Mouse (Mus musculus) urinary bladder, postnatal 25 days (tissue): ENCODE measurements around the gene Chn1.
A peak's percentile ranks its signal among the peaks of the same experiment; 100 is the strongest.
"Not testable (repeated sequence)": the region's sequence is repeated elsewhere in the genome, so short reads cannot be mapped to it uniquely, and the experiment has no call there.

Experiments used
- DNase-seq: peaks from one replicate; pipeline ENCODE4 v3.0.0; 2022; ENCODE audit warnings: low spot score

Chn1 gene

DNA sequence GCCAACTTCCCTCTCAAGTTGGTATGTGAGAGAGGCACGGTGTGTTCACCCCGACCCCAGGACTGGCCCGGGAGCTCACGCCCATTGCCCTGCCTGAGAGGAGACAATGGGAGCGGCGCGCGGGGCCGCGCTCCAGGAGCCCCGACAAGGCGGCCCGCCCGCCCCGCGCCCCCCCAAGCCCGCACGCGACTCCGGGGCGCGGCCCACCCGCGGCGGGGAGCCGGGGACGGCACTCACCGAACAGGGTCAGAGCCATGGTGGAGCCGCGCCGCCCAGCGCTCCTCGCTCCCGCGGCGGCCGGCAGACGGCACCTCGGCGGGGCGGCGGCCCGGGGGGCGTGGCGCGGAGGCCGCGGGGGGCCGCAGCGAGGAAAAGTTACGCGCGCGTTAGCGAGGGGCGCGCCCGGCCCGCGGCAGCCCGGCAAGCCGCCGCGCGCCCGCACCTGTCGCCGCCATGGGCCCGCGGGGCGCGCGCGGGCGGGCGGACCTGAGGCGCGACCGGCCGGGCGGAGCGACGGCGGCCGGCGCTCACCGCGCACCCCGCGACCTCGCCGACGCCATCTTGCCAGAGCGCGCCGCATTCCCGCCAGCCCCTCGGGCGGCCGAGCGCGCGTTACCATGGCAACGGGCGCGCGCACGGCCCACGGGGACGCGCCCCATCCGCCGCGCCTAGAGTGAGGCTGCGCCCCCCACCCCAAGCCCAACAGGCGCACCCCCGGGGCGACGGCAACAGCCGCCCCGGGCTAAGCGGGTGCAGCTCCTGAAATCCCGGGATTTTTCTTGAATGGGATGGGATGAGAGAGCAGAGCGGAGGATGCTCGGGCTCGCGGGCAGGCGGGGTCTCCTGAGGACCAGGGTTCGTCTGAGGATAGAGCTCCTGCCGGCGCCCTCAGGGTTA, at the start of gene Chn1:
TSS of gene Chn1 (minus strand) at position 561 of the 897 bp plus-strand sequence.
- peak; percentile 61 for DNase-seq

DNA sequence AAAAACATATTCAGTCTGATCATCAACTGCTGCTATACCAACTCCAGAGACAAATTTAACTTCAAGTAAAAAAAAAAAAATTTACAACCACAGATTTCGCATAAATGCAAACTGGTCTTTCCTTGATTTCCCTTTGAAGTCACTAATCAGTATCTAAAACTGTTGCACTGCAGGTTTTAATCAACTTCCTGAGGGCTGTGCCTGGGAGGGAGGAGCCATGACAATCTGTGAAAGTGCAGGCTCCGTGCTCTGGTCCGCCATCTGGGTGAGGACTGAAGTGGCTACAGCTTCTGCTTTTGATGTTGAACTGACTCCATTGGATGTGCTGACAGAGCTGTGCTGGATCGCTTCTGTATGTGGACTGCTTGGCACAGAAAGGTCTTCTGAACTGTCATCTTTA, 43.6 kb upstream of the Chn1 start:
- no peak for DNase-seq

DNA sequence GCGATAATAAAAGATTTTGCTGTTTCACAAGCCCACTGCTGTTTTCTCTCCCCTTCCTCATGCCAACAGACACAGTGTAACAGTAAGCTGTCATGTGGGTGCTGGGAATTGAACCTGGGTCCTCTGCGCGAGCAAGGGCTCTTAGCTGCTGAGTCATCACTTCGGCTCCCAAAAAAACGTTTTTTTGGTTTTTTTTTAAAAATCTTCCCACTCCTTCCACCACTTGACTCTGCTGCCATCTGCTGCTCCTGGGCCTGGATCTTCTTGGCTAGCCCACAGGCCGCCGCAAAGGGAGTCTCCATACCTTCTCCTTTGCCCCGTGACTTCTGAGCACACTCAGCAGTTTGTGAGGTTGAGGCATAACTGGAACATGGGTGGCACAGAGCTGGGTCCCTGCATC, 32.5 kb upstream of the Chn1 start:
- no peak for DNase-seq

DNA sequence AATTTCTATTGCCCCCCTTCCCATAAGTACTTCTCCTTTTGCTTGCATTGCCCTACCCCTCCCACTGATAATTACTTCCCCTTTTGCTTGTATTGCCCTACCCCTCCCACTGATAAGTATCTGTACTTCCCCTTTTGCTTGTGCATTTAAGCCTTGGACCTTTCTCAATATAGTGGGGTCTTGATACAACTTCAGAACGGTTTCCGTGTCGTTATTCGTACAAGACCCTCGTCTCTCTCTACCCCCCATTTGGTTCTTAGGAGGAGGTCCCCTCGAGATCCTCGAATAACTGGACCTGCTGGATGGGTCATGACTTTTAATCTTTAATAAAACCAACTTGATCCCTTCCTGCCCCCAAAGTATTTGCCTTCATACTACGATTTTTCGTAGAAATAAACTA, 25.0 kb upstream of the Chn1 start:
- not testable (repeated sequence) for DNase-seq

DNA sequence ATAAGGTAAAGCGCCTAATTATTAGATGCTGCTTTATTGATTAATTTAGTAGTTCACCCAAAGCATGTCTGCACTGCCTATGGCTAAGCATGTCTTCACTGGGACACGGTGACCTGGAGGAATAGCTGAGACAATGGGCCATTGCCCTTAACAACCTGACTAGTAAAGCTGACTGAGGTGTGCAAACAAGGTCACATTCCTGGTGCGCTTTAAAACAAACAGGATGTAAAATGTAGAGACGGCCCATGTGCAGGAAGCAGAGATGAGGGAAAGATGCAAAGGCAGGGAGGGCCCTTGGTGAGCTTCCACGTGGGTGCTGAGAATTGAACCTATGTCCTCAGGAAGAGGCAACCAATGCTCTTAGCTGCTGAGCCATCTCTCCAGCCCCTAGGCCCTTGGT, 23.6 kb upstream of the Chn1 start:
- no peak for DNase-seq

DNA sequence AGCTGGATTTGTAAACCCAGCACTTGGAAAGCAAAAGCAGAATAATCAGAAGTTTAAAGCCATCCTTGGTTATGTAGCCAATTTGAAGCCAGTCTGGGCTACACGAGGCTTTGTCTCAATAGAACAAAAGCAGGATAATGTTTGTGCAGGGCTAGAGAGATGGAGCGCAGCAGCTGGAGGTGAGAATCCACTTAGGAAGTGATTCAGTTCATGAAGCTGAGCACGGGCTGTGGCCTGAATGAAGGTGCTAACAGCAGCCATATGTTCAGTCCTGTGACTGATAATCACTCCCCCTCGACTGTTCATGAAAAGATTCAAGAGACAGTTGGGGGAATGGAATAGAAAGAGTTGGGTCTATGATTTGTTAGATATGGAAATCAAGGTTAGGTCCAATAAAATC, 23.0 kb upstream of the Chn1 start:
- no peak for DNase-seq

DNA sequence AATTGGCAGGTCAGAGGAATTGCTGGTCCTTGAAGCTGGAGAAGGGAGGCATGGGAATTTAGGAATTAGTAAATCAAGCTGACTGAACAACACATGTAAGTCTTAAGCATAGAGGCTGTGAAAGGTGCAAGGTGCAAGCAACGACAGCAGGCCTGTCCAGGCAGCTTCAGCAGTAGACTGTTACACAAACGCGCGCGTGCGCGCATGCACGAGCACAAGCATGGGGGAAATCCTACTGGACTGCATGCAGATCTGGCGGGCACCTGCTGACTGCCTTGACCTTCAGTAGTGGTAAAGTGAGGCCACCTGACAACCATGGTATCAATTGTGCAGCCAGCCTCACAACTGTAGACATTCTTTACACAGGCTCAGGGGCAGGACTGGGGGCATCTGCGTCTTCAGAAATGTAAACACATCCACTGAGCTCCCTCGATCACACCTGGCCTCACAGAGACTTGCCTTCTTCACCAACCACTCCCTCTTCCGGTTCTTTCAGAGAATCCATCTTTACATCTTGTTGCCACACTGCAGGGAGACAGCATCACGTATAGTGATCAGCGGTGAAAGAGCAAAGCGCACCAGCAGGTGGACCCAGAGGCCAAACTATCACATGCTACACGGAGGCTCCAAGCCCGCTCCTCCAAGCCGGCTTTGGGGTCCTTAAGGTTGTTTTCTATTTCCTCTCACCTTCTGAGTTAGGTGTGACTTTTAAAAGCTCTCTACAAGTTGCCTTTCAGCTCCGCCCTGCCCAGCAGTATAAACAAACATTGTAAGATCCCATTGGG, 16.9 kb upstream of the Chn1 start:
- DNase-seq, result no peak

DNA sequence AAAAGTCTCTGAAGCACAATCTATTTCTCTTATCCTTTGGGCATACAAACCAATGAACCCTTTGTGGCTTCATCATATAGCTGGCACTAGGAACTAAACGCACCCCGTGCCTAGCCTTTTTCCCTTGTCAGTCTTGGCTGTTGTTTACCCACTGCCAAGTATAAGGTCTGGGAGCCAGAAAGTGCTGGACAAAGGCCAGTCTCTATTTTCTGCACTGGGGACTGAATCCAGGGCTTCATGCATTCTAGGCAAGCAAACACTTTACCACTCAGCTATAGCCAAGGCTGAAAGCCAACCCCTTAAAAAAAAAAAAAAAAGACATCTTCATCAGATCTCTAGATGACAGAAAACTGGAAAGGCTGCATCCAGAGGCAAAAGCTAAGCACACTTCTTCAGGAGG, 15.2 kb upstream of the Chn1 start:
- DNase-seq, result no peak

DNA sequence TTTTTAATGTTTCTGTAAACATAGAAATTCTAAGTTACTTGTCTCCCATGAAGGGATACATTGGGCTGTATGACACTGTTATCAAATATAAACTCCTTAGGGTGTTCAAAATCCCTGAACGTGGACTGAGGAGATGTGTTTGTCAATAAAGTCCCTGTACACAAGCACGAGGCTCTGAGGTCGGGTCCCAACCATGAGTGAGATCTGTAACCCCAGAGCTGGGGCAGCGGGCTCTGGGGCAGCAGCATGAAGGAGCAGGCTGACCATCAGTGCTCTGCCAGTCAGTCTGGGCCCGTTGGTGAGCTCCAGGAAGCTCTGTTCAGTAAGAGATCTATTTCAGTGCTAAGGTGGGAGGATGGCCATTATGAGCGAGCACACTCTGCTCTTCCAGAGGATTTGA, 13.2 kb upstream of the Chn1 start:
- DNase-seq, result no peak

DNA sequence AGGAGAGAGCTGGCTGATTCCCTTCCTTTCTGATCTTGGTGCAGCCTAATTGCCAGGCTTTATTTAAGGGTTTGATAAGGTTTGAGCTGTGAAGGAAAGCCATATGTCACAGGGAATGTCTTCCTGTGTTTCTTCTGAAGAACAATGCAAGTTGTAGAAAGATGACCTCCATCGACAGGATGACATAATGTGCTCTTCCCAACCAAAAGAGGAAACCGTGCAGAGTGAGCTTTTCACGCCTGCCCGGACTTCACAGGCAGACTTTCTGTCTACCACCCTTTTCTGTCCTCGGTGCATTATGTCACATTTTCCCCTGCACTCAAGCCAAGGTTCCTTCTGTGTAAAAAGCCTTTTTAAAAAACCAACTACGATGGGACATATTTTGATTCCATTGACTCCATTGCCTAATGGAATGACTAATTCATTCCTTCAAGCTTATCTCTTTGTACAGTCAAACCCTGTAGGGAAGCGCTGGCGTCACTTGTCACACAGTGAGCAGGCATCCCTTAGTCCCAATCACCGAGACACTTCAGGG, 7.3 kb upstream of the Chn1 start:
- no peak for DNase-seq

DNA sequence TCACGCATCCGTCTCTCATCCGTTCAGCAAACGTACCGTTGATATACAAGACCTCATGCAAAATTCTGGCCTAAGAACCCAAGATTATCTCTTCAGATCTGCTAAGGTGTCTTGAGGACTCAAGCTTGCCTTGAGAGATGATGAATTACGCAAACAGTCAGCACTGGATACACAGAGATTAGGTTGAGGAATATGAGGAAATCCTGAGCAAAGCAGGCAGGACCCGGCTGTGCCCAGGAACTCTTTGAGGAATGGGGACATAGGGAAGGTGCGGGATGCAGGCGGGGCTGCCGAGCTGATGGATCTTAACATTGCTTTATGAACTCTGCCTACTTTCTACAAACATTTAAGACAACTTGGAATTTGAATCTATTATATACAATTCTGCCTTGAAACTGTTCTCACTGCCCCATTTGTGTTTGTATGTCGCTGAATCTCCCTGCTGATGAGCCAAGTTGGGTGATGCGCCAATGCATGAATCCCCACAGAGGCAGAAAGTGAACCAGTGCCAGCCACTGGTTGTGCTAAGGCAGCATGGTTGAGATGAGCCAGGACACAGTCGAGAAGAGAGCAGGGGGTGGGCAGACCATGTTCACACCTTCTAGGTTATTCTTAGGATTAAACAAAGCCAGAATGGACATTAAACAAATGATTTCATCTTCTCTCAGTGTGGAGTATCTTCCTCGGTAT, 5.3 kb upstream of the Chn1 start:
- no peak for DNase-seq

DNA sequence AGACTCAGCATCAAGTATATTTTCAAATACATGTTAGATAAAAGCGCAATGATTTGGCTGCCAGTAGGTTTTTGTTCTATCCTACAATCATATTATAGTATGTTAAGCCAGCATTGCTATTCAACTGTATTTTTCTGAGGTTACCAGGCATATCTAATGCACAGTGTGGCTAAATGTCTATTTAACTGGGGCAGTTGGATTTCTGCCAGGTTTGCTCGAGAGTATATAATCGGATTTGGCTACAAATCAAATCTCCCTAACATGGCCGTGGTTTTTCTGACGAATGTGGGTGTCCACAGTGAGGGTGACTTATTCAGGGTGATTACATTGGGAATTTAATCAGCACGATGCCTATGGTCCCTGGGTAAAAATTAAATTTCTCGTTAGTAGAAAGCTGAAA, 4.7 kb upstream of the Chn1 start:
- no peak for DNase-seq

DNA sequence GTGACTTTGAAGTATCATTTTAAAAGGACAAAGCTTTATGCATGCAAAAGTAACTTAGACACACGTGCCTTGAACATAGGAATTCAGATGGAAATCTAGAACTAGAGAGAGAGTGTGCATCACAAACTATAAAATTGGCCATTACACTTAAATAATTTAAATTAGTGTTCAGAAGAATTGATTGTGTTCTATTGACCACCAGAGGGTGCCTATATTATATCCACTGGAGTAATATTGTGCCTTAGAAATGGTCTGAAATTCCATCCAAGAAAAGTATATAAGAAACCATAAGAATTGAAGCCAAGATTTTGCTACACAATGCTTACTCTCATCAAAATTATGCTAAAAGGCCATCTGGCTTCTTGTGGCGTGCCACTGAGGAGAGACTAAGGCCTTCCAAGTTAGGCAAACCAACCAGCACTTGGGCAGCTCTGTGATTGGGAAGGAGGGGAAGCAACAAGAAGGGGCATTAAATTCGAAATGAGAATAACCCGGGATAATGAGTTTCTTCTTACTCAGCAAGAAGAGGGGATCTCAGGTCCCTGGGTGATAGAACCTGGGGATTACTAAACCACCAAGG, 4.0 kb upstream of the Chn1 start:
- DNase-seq, result no peak

DNA sequence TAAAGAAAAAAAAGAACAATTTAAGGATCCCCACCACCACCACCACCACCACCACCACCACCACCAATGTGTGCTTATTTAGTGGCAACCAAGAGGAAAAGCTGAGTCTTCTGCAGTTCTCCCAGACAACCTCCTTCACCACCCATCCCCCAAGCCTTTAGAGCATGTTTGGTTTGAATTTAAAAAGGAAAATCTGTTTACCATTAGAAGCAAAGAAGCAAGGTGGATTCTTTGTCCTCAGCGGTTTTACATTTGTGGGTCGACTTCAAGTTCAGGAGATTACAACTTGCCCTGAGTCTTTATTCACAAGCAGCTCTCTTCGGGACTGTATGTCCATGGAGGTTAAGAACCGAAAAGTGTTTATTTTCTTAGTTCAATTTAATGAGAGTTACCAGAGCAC, 1.8 kb upstream of the Chn1 start:
- DNase-seq, result no peak

DNA sequence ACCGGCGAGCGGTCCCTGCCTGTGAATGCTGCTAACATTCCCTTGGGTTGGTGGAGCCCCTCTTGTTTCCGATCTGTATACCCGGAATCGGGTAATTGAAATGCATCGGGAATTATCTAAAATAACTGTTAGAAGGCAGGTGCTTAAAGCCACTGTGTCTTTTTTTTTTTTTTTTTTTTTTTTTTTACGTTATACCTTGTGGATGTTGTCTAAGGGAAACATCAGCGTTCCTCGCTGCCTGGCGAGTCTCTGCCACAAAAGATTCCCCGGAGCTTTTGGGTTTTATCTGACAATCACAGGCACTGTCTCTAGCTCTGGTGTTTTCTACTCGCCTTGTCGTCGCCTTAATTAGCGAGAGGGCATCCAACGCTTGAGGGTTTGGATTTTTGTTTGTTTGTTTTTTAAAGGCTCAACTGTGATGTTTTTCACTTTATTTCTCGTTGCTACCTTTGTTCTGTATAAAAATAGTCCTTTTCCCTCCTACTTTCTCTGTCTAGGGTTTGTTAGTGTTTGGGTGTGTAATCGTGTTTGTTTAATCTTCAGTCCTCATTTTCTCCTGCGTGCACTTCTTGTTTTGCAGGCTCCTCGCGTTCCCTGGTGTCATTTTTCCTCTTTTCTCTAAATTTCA, 651 bp upstream of the Chn1 start:
- DNase-seq, result no peak

DNA sequence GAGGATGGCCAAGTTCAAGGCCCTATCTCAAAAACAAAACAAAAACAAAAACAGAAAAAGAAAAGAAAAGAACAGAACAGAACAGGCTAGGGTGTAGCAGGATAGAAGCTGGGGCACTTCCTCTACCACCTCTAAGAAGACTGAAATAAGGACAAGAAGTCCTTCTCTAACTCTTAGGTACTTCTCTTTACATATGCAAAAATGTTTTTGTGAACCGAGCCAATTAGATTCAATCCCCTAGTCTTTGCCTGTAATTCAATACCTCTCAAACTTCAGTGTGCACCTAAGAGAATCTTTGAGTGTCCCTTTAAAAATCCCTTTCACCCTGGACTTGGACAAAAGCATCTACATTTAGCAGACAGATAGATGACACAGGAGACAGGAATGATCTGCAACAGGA, 2.2 kb downstream of the Chn1 start:
- DNase-seq, result no peak

DNA sequence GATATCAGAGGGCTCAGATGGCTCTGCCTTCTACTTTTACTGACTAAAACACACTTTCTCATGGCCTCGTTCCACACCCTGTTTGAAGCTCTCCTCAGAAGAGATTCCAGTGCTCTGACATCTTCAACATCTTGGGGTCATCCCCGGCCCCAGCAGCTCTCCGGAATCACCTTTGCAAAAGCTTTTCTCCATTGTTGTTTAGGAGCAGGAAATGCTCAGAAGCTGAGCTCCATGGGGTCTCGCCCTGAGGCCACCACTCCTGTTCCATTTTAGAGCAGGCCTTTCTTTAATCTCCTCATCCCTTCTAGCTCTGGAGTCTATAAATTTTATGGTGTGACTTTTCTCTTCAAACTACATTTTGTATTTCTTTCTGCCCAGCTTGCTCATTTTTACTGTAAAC, 6.5 kb downstream of the Chn1 start:
- no peak for DNase-seq

DNA sequence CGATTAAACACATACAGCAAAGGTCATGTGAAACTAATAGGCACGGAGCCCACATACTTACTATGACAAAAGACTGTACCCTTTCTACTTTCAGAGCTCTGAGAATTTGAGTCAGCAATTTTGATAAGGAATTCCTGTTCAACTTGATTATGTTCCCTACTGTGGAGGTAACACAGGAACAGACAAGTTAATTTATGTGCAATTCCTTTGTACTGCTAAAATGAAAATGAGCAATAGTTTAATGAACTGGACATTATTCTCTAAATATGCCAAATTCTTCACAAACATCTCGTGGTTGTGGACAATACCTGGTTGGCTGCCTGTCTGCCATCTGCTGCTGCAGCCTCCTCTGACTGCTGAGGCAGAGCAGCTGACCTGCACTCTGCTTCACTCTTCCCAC, 11.6 kb downstream of the Chn1 start:
- DNase-seq, result no peak

DNA sequence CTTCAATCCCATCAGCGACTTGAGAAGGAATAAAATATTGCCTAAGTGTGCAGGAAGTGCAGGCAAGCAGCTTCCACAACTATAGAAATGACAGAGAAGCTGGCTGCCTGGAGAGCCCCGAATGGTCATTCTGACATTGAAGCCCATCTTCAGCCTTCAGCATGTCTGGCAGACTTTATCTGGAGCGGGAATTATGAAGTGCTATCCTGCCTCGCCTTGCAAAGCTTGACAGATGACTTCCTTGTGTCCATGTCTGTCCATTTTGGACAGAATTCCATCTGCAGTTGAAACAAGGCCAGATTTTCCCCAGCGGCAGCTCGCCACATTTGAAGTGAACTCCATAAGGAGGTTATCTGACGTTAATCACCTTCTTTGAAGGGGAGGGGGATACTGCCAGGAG, 15.2 kb downstream of the Chn1 start:
- DNase-seq, result no peak

DNA sequence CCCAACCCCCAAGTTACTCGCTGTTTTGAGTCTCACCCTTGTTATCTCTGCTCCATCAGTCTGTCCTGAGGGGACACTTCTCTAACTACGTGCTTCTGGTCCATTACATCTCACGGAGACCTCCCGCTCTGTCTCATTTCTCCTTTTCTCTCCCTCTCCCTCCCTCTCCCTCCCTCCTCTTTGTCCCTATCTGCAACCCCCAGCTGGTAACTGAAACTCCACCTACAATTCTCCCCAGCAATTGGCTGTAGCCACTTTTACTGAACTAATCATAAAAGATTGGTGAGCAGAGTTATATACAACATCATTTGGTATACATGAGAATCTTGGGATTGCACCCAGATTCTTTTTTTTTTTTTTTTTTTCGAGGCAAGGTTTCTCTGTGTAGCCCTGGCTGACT, 16.1 kb downstream of the Chn1 start:
- no peak for DNase-seq

DNA sequence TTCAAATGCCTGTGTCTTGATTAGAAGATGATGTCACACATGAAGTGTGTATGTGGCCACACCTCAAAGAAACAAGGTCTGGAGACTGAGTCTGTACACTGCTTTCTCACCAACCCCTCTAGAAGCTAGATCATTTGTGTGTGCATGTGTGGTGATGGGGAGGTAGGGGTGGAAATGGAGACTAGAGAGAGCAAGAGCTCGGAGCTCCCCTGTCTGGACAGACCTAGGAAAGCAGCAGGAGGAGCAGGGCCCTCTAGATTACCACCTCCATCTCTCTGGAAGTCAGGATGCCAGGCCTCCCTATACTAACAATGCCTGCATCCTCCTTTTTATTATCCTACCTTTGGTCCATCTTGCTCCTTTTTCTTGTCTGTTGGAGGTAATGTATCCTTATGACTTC, 27.8 kb downstream of the Chn1 start:
- DNase-seq, result no peak

DNA sequence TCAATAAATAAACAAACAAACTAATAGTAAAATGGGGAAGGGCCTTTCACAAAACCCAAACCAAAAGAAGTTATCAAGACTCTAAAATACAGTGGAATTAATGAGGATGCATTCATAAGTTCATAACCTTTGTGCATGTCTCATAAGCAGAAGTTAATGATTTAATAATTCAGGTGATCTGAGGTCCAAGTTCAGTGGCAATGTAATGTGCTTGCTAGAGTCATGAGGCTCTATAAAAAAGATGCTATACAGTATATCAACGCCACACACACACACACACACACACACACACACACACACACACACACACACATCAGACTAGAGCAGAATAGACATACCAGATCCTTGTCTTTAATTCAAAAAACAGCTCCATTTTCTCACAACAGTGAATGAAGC, 28.8 kb downstream of the Chn1 start:
- DNase-seq, result no peak
